Mouse (Mus musculus) liver, postnatal 0 days (tissue): ENCODE measurements at regions not wholly inside any gene's neighbourhood (a gene's known extent, or its start where the extent isn't known, plus 50 kb on each side); places are given as distances from the start of the nearest gene placed in this dataset.

Experiments used
- CTCF ChIP-seq: sonication (generic); IDR thresholded peaks from 2 replicates; pipeline ENCODE4 v1.5.1; 2016; ENCODE audit warnings: antibody characterized with exemption, low read depth
- EP300 ChIP-seq: IDR thresholded peaks from 2 replicates; pipeline ENCODE4 v1.6.1; 2016; ENCODE audit warnings: antibody characterized with exemption, low read depth, mild to moderate bottlenecking

DNA sequence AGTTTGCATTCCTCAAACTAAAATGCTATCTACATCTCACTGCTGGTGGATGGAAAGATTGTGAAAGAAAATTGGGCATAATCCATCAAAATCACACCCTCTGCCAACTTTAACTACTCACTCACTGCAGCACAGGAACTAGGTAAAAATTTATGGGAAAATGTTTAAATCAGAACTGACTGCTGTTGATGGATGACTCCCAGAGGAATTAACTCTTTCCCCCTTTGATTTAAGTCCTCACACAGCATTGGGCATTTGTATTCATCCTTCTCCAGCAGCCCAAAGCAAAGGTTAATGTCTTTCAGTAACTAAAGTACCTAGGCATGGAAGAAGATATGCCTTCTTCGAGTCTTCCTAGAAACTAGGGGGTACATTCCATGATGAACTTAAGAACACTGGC lies 641.3 kb upstream of the Acvr2a start:
- TF ChIP-seq CTCF (no peak), EP300 (no peak)
